Mouse (Mus musculus) heart, embryonic 12.5 days (tissue): ENCODE data around the gene Igtp. TPM values are rescaled to one million over a fixed set of nuclear protein-coding genes. Genes with fewer than 3 reads are reported as not detected.
A peak's percentile ranks its signal among the peaks of the same experiment; 100 is the strongest.
"Not testable (repeated sequence)": the region's sequence is repeated elsewhere in the genome, so short reads cannot be mapped to it uniquely, and the experiment has no call there.

ENCODE experiments used
- ATAC-seq: fragments of 200-750 bp; cut with Nextera tagmentation; 2 replicates; pipeline ENCODE4 v1.8.0; 2017; ENCODE audit warnings: moderate TSS enrichment, moderate library complexity; ENCODE audit not compliant: insufficient number of reproducible peaks, low FRiP score
- H3K27ac ChIP-seq: fragments of 300-500 bp; sonication (generic); 2 replicates; pipeline ENCODE4 v1.5.1; 2016; ENCODE audit warnings: mild to moderate bottlenecking, moderate library complexity; ENCODE audit not compliant: poor library complexity, severe bottlenecking
- H3K27me3 ChIP-seq: fragments of 300-500 bp; sonication (generic); replicated peaks from 2 replicates; pipeline ENCODE4 v1.6.1; 2016; ENCODE audit warnings: mild to moderate bottlenecking, moderate library complexity
- H3K36me3 ChIP-seq: fragments of 300-500 bp; sonication (generic); 2 replicates; pipeline ENCODE4 v1.6.1; 2016; ENCODE audit warnings: mild to moderate bottlenecking, moderate library complexity
- H3K4me1 ChIP-seq: fragments of 300-500 bp; sonication (generic); replicated peaks from 2 replicates; pipeline ENCODE4 v1.6.1; 2016; ENCODE audit warnings: mild to moderate bottlenecking
- H3K4me2 ChIP-seq: fragments of 300-500 bp; sonication (generic); 2 replicates; pipeline ENCODE4 v1.6.1; 2016; ENCODE audit warnings: mild to moderate bottlenecking, moderate library complexity
- H3K4me3 ChIP-seq: fragments of 300-500 bp; sonication (generic); 2 replicates; pipeline ENCODE4 v1.5.1; 2016; ENCODE audit warnings: mild to moderate bottlenecking
- H3K9ac ChIP-seq: fragments of 300-500 bp; sonication (generic); 2 replicates; pipeline ENCODE4 v1.6.1; 2016; ENCODE audit warnings: mild to moderate bottlenecking, moderate library complexity
- H3K9me3 ChIP-seq: fragments of 300-500 bp; sonication (generic); replicated peaks from 2 replicates; pipeline ENCODE4 v1.6.1; 2016; ENCODE audit warnings: mild to moderate bottlenecking, moderate library complexity
- WGBS: fragments of 180-500 bp; shearing (Covaris S2); methylation state at CpG from one replicate; pipeline ENCODE4 v1.1.7; 2016; 5-methylcytosine and 5-hydroxymethylcytosine counted together
- polyA plus RNA-seq: library from polyadenylated mRNA; unstranded; fragments of >200 nt; fragmentation: Nextera tagmentation; extraction: Ambion mirVana; gene quantifications from 2 replicates; pipeline ENCODE4 v1.2.1, GENCODE M21; 2016

Gene Igtp
- polyA plus RNA-seq, 1 experiment from 2014 or later: 3.7 TPM

DNA sequence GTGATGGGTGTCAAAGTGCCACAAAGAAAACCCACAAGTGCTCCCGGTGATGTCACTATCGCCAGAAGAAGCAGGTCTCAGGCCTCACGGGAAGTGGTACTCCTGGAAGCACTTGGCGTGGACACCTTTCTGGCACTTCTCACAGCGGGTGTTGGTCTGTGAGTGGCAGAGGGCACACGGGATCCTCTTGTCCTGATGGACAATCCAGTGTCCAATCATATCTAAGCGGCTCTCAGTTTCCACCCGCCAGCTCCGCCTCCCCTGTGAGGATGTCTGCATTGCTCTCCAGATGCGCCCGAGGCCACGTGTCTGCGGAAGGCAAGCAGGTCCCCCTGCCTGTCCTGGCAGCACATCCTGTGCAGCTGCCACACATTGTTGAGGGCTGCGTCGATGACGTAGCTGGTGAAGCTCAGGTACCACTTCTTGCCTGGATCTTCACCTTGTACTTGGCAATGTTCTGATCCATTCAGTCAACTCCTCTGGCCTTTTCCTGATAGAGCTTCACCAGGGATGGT lies 31.1 kb downstream of the Igtp start:
- Histone ChIP-seq H3K9me3 (no peaks in the 10 kb centered on the region), H3K4me3 (no peak overlapping the region), H3K27ac (no peak overlapping the region), H3K36me3 (no peaks in the 10 kb centered on the region), H3K4me2 (0 out of 2 replicates have a peak overlapping the region, but pooled peaks have one; percentile 22), H3K27me3 (0 out of 2 replicates have a peak, but pooled peaks cover 11% of the 10 kb centered on the region), H3K9ac (no peak overlapping the region), H3K4me1 (no peaks in the 10 kb centered on the region)
- ATAC-seq: no peak
- 53% methylated on average over 16 of the region's 16 CpGs for WGBS

GRCm38 (mm10) chr11:58231156-58231555 lies 31.8 kb downstream of the Igtp start:
- ATAC-seq: no peak
- H3K9ac ChIP-seq: no peak overlapping the region
- H3K9me3 ChIP-seq: no peaks in the 10 kb centered on the region
- H3K27ac ChIP-seq: no peak overlapping the region
- H3K4me2 ChIP-seq: no peak overlapping the region
- H3K27me3 ChIP-seq: 0 out of 2 replicates have a peak, but pooled peaks cover 11% of the 10 kb centered on the region
- H3K4me3 ChIP-seq: no peak overlapping the region
- 80% methylated on average over 8 of the region's 8 CpGs for WGBS
- no peaks in the 10 kb centered on the region for H3K4me1 ChIP-seq
- H3K36me3 ChIP-seq: no peaks in the 10 kb centered on the region

GRCm38 (mm10) chr11:58234551-58234950 lies 35.2 kb downstream of the Igtp start:
- H3K9me3 ChIP-seq, H3K4me1 ChIP-seq, H3K4me2 ChIP-seq, ATAC-seq, H3K4me3 ChIP-seq, H3K9ac ChIP-seq, H3K27ac ChIP-seq, H3K36me3 ChIP-seq: not testable (repeated sequence)
- H3K27me3 ChIP-seq: 0 out of 2 replicates have a peak, but pooled peaks cover 11% of the 10 kb centered on the region
- WGBS: 79% methylated on average over 3 of the region's 3 CpGs

DNA sequence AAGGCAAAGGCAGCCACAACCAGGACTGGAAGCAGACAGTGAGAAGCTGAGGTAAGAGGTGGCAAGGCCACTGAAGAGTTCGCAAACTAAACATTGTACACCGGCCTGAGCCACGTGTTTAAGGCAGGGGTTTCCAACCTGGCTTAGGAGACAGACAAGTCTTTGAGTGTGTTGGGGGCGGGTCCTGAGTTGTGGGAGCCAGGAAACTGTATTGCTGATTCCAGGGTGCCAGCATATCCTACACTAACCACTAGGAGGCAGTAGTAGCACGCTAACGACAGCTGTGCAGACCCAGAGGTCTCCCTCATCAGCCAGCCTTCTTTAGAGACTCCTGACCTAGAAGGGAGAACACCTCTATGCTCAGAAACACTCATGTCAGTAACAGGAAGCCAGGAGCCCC lies 35.8 kb downstream of the Igtp start:
- no peak for ATAC-seq
- no peaks in the 10 kb centered on the region for H3K36me3 ChIP-seq
- peaks cover 4% of the 10 kb centered on the region for H3K4me1 ChIP-seq
- H3K9me3 ChIP-seq: no peaks in the 10 kb centered on the region
- no peak overlapping the region for H3K4me2 ChIP-seq
- H3K4me3 ChIP-seq: no peak overlapping the region
- no peak overlapping the region for H3K9ac ChIP-seq
- 0 out of 2 replicates have a peak, but pooled peaks cover 11% of the 10 kb centered on the region for H3K27me3 ChIP-seq
- H3K27ac ChIP-seq: no peak overlapping the region
- WGBS: 9% methylated on average over 6 of the region's 6 CpGs

GRCm38 (mm10) chr11:58238840-58239791 lies 39.8 kb downstream of the Igtp start:
- H3K9me3 ChIP-seq: no peaks in the 10 kb centered on the region
- no peaks in the 10 kb centered on the region for H3K36me3 ChIP-seq
- H3K27ac ChIP-seq: no peak overlapping the region
- H3K9ac ChIP-seq: peak overlapping the region; percentile 33; the same call in 1 of the 2 replicates
- peaks cover 4% of the 10 kb centered on the region for H3K4me1 ChIP-seq
- H3K4me2 ChIP-seq: peak overlapping the region; percentile 75
- H3K27me3 ChIP-seq: no peaks in the 10 kb centered on the region
- ATAC-seq: peak; percentile 92
- 3% methylated on average over 37 of the region's 37 CpGs for WGBS
- H3K4me3 ChIP-seq: peak overlapping the region; percentile 44

- H3K4me3 ChIP-seq: no peak overlapping the region
- H3K27me3 ChIP-seq: no peaks in the 10 kb centered on the region
- H3K36me3 ChIP-seq: no peaks in the 10 kb centered on the region
- H3K9me3 ChIP-seq: no peaks in the 10 kb centered on the region
- no peak overlapping the region for H3K27ac ChIP-seq
- no peak overlapping the region for H3K9ac ChIP-seq
- WGBS: 50% methylated on average over 4 of the region's 4 CpGs
- no peak overlapping the region for H3K4me2 ChIP-seq
- no peak for ATAC-seq
- no peaks in the 10 kb centered on the region for H3K4me1 ChIP-seq
These were observed 47.9 kb downstream of the Igtp start for GRCm38 (mm10) chr11:58247294-58247693.

DNA sequence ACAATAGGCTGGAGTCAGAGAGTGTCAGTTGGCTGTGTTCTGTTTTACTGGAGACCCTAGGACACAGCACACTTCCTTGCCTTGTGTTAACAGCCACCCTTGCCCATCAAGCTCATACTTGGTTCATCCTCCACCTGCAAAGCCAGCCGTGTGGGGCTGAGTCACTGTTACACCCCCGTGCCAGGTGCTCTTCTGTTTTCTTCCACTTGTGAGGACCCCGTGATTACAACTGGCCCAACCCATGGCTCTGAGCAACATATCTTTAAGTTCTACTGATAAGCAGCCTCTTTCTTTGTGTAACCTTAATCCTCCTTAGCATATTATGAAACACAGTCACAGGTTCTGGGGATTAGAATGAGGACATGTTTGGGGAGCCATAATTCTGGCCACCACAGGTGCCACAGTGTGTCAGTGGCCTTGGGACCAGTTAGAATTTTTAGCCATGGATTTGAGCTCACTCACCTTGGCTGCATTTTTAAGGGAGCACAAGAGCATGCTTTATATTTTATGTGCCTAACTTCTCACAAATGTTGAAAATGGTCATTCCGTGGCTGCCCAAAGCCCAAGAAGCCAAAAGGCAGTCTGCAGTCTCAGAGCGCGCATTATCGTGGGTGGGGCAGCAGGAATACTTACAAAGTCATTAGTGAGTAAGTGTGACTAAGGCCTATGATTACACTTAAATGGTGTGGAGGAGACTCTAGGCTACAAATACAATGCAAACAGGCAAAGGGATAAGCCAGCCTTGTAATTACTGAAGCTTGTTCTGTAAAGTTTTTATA lies 50.0 kb downstream of the Igtp start:
- Histone ChIP-seq H3K9ac (no peak overlapping the region), H3K4me1 (no peaks in the 10 kb centered on the region), H3K27me3 (no peaks in the 10 kb centered on the region), H3K9me3 (no peaks in the 10 kb centered on the region), H3K4me3 (no peak overlapping the region), H3K27ac (no peak overlapping the region), H3K36me3 (no peaks in the 10 kb centered on the region), H3K4me2 (no peak overlapping the region)
- ATAC-seq: no peak
- whole genome bisulfite sequencing: 76% methylated on average over 7 of the region's 7 CpGs

DNA sequence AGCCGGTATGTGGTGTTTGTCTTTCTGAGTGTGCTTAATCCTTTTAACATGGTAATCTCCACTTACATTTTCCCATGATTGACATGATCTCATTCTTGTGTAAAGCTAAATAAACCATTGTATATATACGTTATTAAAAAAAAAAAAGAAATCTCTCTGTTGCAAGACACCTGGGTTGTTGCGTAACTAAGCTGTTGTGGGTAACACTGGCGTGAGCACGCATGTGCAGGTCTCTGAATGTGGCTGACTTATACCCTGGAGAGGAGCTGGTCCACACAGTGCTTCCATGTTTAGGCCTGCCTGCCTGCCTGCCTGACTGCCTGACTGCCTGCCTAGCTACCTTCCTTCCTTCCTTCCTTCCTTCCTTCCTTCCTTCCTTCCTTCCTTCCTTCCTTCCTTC lies 51.2 kb downstream of the Igtp start:
- 80% methylated on average over 5 of the region's 5 CpGs for WGBS
- no peak for ATAC-seq
- no peak overlapping the region for H3K4me3 ChIP-seq
- H3K4me2 ChIP-seq: no peak overlapping the region
- no peaks in the 10 kb centered on the region for H3K9me3 ChIP-seq
- H3K4me1 ChIP-seq: no peaks in the 10 kb centered on the region
- no peaks in the 10 kb centered on the region for H3K36me3 ChIP-seq
- H3K27me3 ChIP-seq: no peaks in the 10 kb centered on the region
- H3K27ac ChIP-seq: no peak overlapping the region
- H3K9ac ChIP-seq: no peak overlapping the region

DNA sequence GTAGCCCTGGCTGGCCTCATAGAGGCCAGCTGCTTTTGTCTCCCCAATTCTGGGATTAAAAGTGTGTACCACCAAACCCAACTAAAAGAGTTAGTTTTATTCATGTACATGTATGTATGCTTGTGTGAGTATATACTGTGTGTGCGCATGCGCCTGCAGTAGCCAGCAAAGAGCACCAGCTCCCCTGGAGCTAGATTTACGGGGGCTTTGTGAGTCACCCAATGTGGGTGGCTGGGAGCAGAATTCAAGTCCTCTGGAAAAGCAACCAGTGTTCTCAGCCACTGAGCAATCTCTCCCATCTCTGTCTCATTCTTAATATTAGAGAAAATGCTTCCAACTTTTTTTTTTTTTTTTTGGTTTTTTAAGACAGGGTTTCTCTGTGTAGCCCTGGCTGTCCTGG lies 55.1 kb downstream of the Igtp start:
- Histone ChIP-seq H3K4me3 (no peak overlapping the region), H3K9ac (no peak overlapping the region), H3K27ac (no peak overlapping the region), H3K36me3 (no peaks in the 10 kb centered on the region), H3K9me3 (no peaks in the 10 kb centered on the region), H3K27me3 (no peaks in the 10 kb centered on the region), H3K4me2 (no peak overlapping the region), H3K4me1 (no peaks in the 10 kb centered on the region)
- WGBS: 90% methylated on average over 3 of the region's 3 CpGs
- ATAC-seq: no peak
